Mouse (Mus musculus) ES-Bruce4 (cell line): ENCODE results near the gene Gsdma2.

Experiments
- CTCF ChIP-seq: IDR thresholded peaks from one replicate; pipeline ENCODE4 v1.8.1; 2011; ENCODE audit warnings: low read depth, low read length
- EP300 ChIP-seq: IDR thresholded peaks from 2 replicates; pipeline ENCODE4 v1.6.1; 2011; ENCODE audit warnings: low read depth, low read length; ENCODE audit not compliant: insufficient read depth

GRCm38 (mm10) chr11:98685642-98686041 is 39.1 kb downstream of the Gsdma2 start:
- TF ChIP-seq CTCF (no peak), EP300 (no peak)
